Mouse (Mus musculus) CD8-positive naive resting alpha-beta T cell, adult 57 days (primary cell): ENCODE results near the gene Rab34. TPM values are rescaled to one million over a fixed set of nuclear protein-coding genes. Genes with fewer than 3 reads are reported as not detected.

Experiments
- total RNA-seq: library from RNA; stranded (reverse); gene quantifications from one replicate; pipeline ENCODE4 v1.2.4, GENCODE M21; 2023

Rab34 gene
- not detected for total RNA-seq

GRCm38 (mm10) chr11:78188331-78189233 lies at the start of gene Rab34:
TSS of gene Rab34 (plus strand) at chr11:78188430.

DNA sequence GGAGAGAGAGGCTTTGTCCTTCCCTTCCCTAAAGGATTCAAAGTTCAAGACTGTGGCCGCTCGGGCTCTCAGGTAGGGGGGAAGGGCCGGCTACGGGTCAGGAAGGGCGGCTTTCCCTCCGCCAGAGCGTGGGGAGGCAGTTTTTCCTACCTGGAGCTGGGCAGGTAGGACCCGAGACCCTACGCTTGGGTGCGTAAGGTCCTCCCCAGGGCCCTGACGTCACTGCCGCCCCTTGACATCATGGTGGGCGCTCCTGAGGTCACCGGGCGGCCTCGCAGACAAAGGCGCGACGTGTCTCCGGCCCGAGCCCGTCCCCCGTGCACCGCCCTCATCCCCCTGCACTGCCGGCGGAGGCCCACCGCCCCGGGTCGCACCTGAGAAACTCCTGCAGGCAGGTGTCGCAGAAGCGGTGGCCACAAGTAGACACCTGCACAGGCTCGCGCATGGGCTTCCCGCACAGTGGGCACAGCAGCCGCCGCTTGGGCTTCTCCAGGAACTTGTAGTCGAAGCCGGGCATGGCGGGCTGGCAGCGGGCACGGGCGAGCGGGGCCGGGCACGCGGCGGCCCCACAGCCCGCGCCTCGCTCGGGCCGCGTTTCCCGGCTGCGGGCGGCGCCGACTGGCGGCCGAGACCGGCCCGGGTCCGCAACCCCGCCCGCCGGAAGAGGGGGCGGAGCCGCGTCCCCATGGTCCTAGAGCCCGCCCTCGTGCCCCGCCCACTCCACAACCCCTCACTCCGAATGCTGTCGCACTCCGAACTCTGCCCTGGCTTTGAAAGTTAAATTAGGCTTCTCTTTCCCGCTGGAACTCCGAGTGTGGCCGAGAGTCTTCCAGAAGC lies 23.1 kb upstream of the Rab34 start, which contains the start of gene Traf4:
Traf4 (minus strand) TSS at position 666 of the 837 bp plus-strand sequence.

DNA sequence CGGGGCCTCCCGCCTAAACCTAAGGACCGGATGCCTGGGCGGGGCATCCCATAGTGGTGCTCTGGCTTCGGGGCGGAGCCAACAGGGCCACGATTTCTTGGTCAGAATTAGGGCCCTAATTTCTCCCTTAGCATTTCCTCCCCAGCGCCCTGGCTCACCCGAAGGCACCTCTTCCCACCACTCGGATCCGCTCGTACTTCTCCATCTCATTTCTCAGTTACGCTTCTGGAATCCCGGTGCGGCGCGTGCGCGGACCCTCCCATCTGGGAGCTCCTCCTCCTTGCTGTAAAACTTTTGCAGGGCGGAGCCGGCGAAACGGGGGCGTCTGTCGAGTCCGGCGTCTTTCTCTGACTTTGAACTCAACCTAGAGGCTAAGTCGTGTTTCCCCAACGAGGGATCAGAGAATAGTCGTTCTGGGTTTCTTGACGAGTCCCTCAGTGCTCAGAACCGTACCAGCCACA lies 11.8 kb upstream of the Rab34 start, which contains the start of the genes Nek8 and Tlcd1:
Nek8 (minus strand) TSS at position 274 of the 461 bp plus-strand sequence.
Tlcd1 (plus strand) TSS at position 310 of the 461 bp plus-strand sequence.

DNA sequence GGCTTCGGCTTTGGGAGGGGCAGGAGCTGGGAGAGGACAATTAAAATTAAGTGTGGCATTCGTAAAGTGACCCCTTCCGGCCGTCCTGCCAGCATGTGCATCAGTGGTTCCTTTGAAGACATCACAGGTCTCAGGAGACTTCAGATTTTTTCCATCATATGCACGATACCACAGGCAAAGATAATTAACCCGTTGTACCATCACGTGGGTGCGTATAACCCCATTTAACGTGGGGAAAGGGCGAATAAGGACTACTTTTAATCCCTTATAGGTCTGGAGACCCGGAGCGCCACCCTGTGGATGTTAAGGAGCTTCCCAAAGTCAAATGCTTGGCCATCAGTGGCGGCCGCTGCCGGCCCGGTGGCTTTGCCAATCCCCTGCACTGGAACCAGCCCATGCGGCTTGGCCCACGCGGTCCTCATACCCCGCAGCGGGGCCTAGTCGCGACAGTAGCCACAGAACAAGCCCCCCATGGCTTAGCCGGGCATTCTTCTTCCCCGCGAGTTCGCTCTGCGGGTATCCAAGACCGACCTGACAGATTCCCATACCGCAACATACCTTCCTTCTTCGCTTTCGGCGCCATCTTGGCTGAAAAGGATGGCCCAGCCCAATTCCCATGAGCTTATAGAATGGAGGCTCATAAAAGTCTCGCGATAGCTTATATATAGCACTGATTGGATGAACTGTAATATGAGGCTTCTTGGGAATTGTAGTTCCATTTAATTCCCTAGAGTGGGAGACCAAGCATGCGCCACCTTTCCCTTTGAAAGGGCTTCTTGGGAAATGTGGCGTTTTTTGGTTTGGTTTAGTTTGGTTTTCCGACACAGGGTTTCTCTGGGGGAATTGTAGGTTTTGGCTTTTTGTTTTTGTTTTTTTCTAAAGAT lies 5.0 kb upstream of the Rab34 start, which contains the start of gene Rpl23a:
Rpl23a (minus strand) TSS at position 624 of the 884 bp plus-strand sequence.

GRCm38 (mm10) chr11:78193113-78193512 lies 4.9 kb downstream of the Rab34 start, which contains the start of gene Proca1:
TSS of gene Proca1 (plus strand) at chr11:78193392.

Other genes with a start within 250 kb of the Rab34 start
- 135 TPM for gene Phf12, start 205.7 kb upstream of the Rab34 start, total RNA-seq
- 3.9 TPM for gene Dhrs13, start 156.2 kb upstream of the Rab34 start, total RNA-seq
- gene Flot2, start 150.5 kb upstream of the Rab34 start, total RNA-seq = 23.8 TPM
- gene Eral1, start 108.0 kb upstream of the Rab34 start, total RNA-seq = 30.7 TPM
- gene Fam222b, start 93.8 kb upstream of the Rab34 start, total RNA-seq = 16.7 TPM
- 31.2 TPM for gene Traf4, start 22.8 kb upstream of the Rab34 start, total RNA-seq
- 8.1 TPM for gene Nek8, start 11.8 kb upstream of the Rab34 start, total RNA-seq
- 3.4 TPM for gene Tlcd1, start 11.7 kb upstream of the Rab34 start, total RNA-seq
- 3,868 TPM for gene Rpl23a, start 4.8 kb upstream of the Rab34 start, total RNA-seq
- gene Proca1, start 5.0 kb downstream of the Rab34 start, total RNA-seq = not detected
- gene Sdf2, start 57.3 kb downstream of the Rab34 start, total RNA-seq = 55.7 TPM
- 83.6 TPM for gene Supt6, start 57.6 kb downstream of the Rab34 start, total RNA-seq
- 114 TPM for gene 2610507B11Rik, start 73.3 kb downstream of the Rab34 start, total RNA-seq
- gene BC030499, start 102.4 kb downstream of the Rab34 start, total RNA-seq = 3.3 TPM
- gene Spag5, start 113.1 kb downstream of the Rab34 start, total RNA-seq = 5.6 TPM
- gene Aldoc, start 134.5 kb downstream of the Rab34 start, total RNA-seq = 25.8 TPM
- gene Pigs, start 140.0 kb downstream of the Rab34 start, total RNA-seq = 44.6 TPM
- gene Unc119, start 155.1 kb downstream of the Rab34 start, total RNA-seq = 10.9 TPM
- gene Foxn1, start 198.1 kb downstream of the Rab34 start, total RNA-seq = not detected
- gene Slc13a2, start 233.8 kb downstream of the Rab34 start, total RNA-seq = not detected